Mouse (Mus musculus): ENCODE results near the gene Bloc1s6.

The Bloc1s6 gene

GRCm38 (mm10) chr2:122765071-122765793 lies 26.9 kb downstream of the Bloc1s6 start, which contains the start of gene Sqor:
Gene Sqor, plus strand, starts transcription at chr2:122765237.
- DNase-seq = peak; percentile 81

- no peak for DNase-seq
Measured at GRCm38 (mm10) chr2:122765794-122766145, 27.5 kb downstream of the Bloc1s6 start.

- peak; percentile 43 for DNase-seq
Measured at GRCm38 (mm10) chr2:122771002-122771401, 32.7 kb downstream of the Bloc1s6 start.

- DNase-seq = no peak
Measured at GRCm38 (mm10) chr2:122772899-122773298, 34.6 kb downstream of the Bloc1s6 start.

GRCm38 (mm10) chr2:122775491-122775890 lies 37.2 kb downstream of the Bloc1s6 start:
- DNase-seq = no peak

GRCm38 (mm10) chr2:122776823-122777222 lies 38.5 kb downstream of the Bloc1s6 start:
- peak; percentile 5 for DNase-seq

- DNase-seq = no peak
Measured at GRCm38 (mm10) chr2:122779967-122780366, 41.7 kb downstream of the Bloc1s6 start.

- no peak for DNase-seq
Measured at GRCm38 (mm10) chr2:122780447-122780846, 42.1 kb downstream of the Bloc1s6 start.

GRCm38 (mm10) chr2:122781590-122782356 lies 43.5 kb downstream of the Bloc1s6 start:
- DNase-seq = peak; percentile 9

- no peak for DNase-seq
Measured at GRCm38 (mm10) chr2:122783730-122784129, 45.4 kb downstream of the Bloc1s6 start.

GRCm38 (mm10) chr2:122784701-122785100 lies 46.4 kb downstream of the Bloc1s6 start:
- no peak for DNase-seq

GRCm38 (mm10) chr2:122786167-122786566 lies 47.9 kb downstream of the Bloc1s6 start:
- no peak for DNase-seq

GRCm38 (mm10) chr2:122789311-122789710 lies 51.0 kb downstream of the Bloc1s6 start:
- DNase-seq = peak; percentile 28

GRCm38 (mm10) chr2:122789730-122790129 lies 51.4 kb downstream of the Bloc1s6 start:
- no peak for DNase-seq
